In the genomic region with DNA sequence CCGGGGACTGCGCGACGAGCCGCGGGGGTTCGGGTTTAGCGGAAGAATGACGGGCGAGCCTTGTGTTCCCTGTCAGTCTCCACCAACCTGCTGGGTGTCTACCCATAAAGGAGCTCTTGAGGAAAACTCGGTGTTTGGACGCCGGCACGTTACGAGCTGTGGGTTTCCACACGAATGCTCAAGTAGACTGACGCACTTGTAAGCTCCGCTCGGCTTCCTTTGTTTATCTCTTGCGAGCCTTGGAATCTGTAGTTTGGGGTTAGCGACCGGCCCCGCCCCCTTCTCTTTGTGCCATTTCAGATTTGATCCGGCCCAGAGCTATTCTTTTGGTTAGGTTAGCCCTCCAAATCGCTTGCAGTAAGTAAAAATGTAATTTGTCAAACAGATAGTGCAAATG, we compare ENCODE assay signal across 8 mouse cellular contexts. TPM values are rescaled to one million over a fixed set of nuclear protein-coding genes. Genes with fewer than 3 reads are reported as not detected.
A peak's percentile ranks its signal among the peaks of the same experiment; 100 is the strongest.
DNase-seq lines count a peak whose midpoint lies in the region; ATAC-seq and TF ChIP-seq lines count a peak whose summit lies in the region.

No protein-coding gene starts in this region.

- peaks cover 6% of the 10 kb centered on the region for H3K79me2 ChIP-seq in MEL (ENCODE audit: control insufficient read depth, insufficient read depth, low read length, poor library complexity)

- peak overlapping the region; percentile 89 for H3K27ac ChIP-seq in heart, embryonic 12.5 days (ENCODE audit: poor library complexity, severe bottlenecking)
- H3K27ac ChIP-seq in MEL (ENCODE audit: control insufficient read depth, low read depth, low read length): peak overlapping the region; percentile 64
- peak overlapping the region; percentile 93 for H3K27ac ChIP-seq in kidney, embryonic 16.5 days (ENCODE audit: low read length)

- peak overlapping the region; percentile 82 for H3K4me2 ChIP-seq in heart, embryonic 12.5 days
- peak overlapping the region; percentile 77 for H3K4me2 ChIP-seq in kidney, embryonic 16.5 days (replicated peaks; ENCODE audit: low read depth, low read length)

- H3K4me1 ChIP-seq in heart, embryonic 12.5 days (replicated peaks): peaks cover 7% of the 10 kb centered on the region; the same call in 1 of the 2 replicates
- peaks cover 3 to 17% of the 10 kb centered on the region in 2 experiments for H3K4me1 ChIP-seq in MEL (ENCODE audit: control insufficient read depth in 1 of 2, insufficient read depth in 2 of 2, low read length in 2 of 2)
- peaks cover 11% of the 10 kb centered on the region for H3K4me1 ChIP-seq in kidney, embryonic 16.5 days (ENCODE audit: insufficient read depth, low read length)
- H3K4me1 ChIP-seq in megakaryocyte, embryonic 14.5 days: peaks cover 20% of the 10 kb centered on the region; the same call in 1 of the 2 replicates

- DNase-seq in heart, adult 9 months (ENCODE audit: low spot score in 2 of 2): no peak
- peak; percentile 82 for DNase-seq in MEL (ENCODE audit: low read depth, low spot score)
- DNase-seq in layer of hippocampus, adult 18-20 months (ENCODE audit: low spot score in 2 of 2): no peak
- no peak for DNase-seq in spleen, adult 18-20 months

- WGBS in heart, embryonic 12.5 days: 0% methylated on average over 25 of the region's 25 CpGs
- WGBS in kidney, embryonic 16.5 days: under 1% methylated on average over 25 of the region's 25 CpGs

- H3K36me3 ChIP-seq in heart, embryonic 12.5 days: no peaks in the 10 kb centered on the region
- peaks cover 0 to 17% of the 10 kb centered on the region in 2 experiments; a peak in 2 of 4 replicates for H3K36me3 ChIP-seq in MEL (ENCODE audit: control insufficient read depth in 1 of 2, insufficient read depth in 2 of 2, low read length in 2 of 2)
- H3K36me3 ChIP-seq in kidney, embryonic 16.5 days (ENCODE audit: insufficient read depth, low read length): no peaks in the 10 kb centered on the region
- no peaks in the 10 kb centered on the region for H3K36me3 ChIP-seq in megakaryocyte, embryonic 14.5 days (replicated peaks; ENCODE audit: low read length)

- no peak for TF ChIP-seq CTCF in MEL (IDR thresholded peaks at IDR 0.05 in 2 of 3, conservative IDR thresholded peaks at IDR 0.05 in 1 of 3; ENCODE audit: control insufficient read depth in 1 of 3, insufficient read depth in 1 of 3, low read depth in 2 of 3, low read length in 3 of 3, poor library complexity in 1 of 3, severe bottlenecking in 1 of 3)

- ATAC-seq in heart, embryonic 12.5 days (ENCODE audit: insufficient number of reproducible peaks, low FRiP score): peak; percentile 20
- ATAC-seq in erythroblast, adult 5-6 weeks (replicated peaks; ENCODE audit: low FRiP score, poor library complexity, severe bottlenecking): peak; percentile 51
- ATAC-seq in kidney, embryonic 16.5 days (ENCODE audit: low FRiP score, low TSS enrichment): no peak

- H3K4me3 ChIP-seq in heart, embryonic 12.5 days: peak overlapping the region; percentile 61
- H3K4me3 ChIP-seq in MEL (ENCODE audit: control insufficient read depth in 1 of 2, insufficient read depth in 1 of 2, low read depth in 2 of 2, low read length in 2 of 2): peak overlapping the region; percentile 88 to 98
- peak overlapping the region; percentile 83 for H3K4me3 ChIP-seq in kidney, embryonic 16.5 days (ENCODE audit: low read length)
- peak overlapping the region; percentile 97 for H3K4me3 ChIP-seq in megakaryocyte, embryonic 14.5 days (replicated peaks)

- H3K9ac ChIP-seq in heart, embryonic 12.5 days: peak overlapping the region; percentile 77
- H3K9ac ChIP-seq in MEL (ENCODE audit: control insufficient read depth, low read depth, low read length, poor library complexity, severe bottlenecking): peak overlapping the region; percentile 89
- peak overlapping the region; percentile 86 for H3K9ac ChIP-seq in kidney, embryonic 16.5 days (replicated peaks; ENCODE audit: low read length)

- H3K27me3 ChIP-seq in heart, embryonic 12.5 days (replicated peaks): no peaks in the 10 kb centered on the region
- H3K27me3 ChIP-seq in MEL (ENCODE audit: control insufficient read depth in 1 of 2, insufficient read depth in 2 of 2, low read length in 2 of 2): no peaks in the 10 kb centered on the region; a peak in 1 of 4 replicates
- H3K27me3 ChIP-seq in kidney, embryonic 16.5 days (ENCODE audit: insufficient read depth, low read length): no peaks in the 10 kb centered on the region
- H3K27me3 ChIP-seq in megakaryocyte, embryonic 14.5 days (replicated peaks): no peaks in the 10 kb centered on the region

- no peak for TF ChIP-seq RAD21 in MEL (IDR thresholded peaks at IDR 0.05; ENCODE audit: low read depth, low read length)

- no peaks in the 10 kb centered on the region for H3K9me3 ChIP-seq in heart, embryonic 12.5 days (replicated peaks)
- H3K9me3 ChIP-seq in MEL (replicated peaks; ENCODE audit: insufficient read depth, low read length): no peaks in the 10 kb centered on the region
- no peaks in the 10 kb centered on the region for H3K9me3 ChIP-seq in kidney, embryonic 16.5 days (ENCODE audit: low read length)
- no peaks in the 10 kb centered on the region for H3K9me3 ChIP-seq in megakaryocyte, embryonic 14.5 days

- TF ChIP-seq EP300 in MEL (IDR thresholded peaks at IDR 0.05; ENCODE audit: low read depth in 1 of 2, low read length in 2 of 2): no peak

- TF ChIP-seq POLR2A in MEL (IDR thresholded peaks at IDR 0.05; ENCODE audit: control insufficient read depth in 1 of 2, insufficient read depth in 1 of 2, low read depth in 1 of 2, low read length in 2 of 2, poor library complexity in 1 of 2): 0 out of 4 replicates have a peak, but pooled peaks of 1 of the 2 experiments have one; percentile 18

TF ChIP-seq in MEL, 35 proteins besides CTCF, POLR2A, EP300 and RAD21 (continues in another document):
- TF ChIP-seq ETS1 (IDR thresholded peaks at IDR 0.05; ENCODE audit: low read depth, low read length) (0 out of 2 replicates have a peak, but pooled peaks have one; percentile 18), TBP (IDR thresholded peaks at IDR 0.05; ENCODE audit: low read depth, low read length) (no peak), JUND (IDR thresholded peaks at IDR 0.05; ENCODE audit: low read depth, low read length) (no peak), HCFC1 (IDR thresholded peaks at IDR 0.05; ENCODE audit: low read depth, low read length) (no peak), SMC3 (IDR thresholded peaks at IDR 0.05; ENCODE audit: low read depth, low read length) (no peak), MXI1 (IDR thresholded peaks at IDR 0.05; ENCODE audit: low read depth, low read length) (peak; percentile 32; the same call in 1 of the 2 replicates), ELF1 (IDR thresholded peaks at IDR 0.05; ENCODE audit: low read depth, low read length) (no peak), NELFE (IDR thresholded peaks at IDR 0.05; ENCODE audit: low read depth, low read length) (no peak), POLR2AphosphoS5 (IDR thresholded peaks at IDR 0.05; ENCODE audit: borderline replicate concordance, low read depth, low read length) (no peak), CHD1 (IDR thresholded peaks at IDR 0.05; ENCODE audit: low read depth, low read length) (0 out of 2 replicates have a peak, but pooled peaks have one; percentile 67), MAFK (IDR thresholded peaks at IDR 0.05; ENCODE audit: borderline replicate concordance, low read depth, low read length) (no peak), UBTF (IDR thresholded peaks at IDR 0.05; ENCODE audit: borderline replicate concordance, insufficient read depth, low read depth, low read length) (no peak), RCOR1 (IDR thresholded peaks at IDR 0.05; ENCODE audit: low read depth, low read length) (peak; percentile 49), ZKSCAN1 (IDR thresholded peaks at IDR 0.05; ENCODE audit: low read depth, low read length) (no peak), ZNF384 (IDR thresholded peaks at IDR 0.05; ENCODE audit: low read depth, low read length) (no peak), TCF12 (IDR thresholded peaks at IDR 0.05; ENCODE audit: low read depth, low read length) (no peak), ZC3H11A (IDR thresholded peaks at IDR 0.05; ENCODE audit: low read depth, low read length) (no peak), SIN3A (IDR thresholded peaks at IDR 0.05; ENCODE audit: low read length) (peak; percentile 70), BHLHE40 (IDR thresholded peaks at IDR 0.05; ENCODE audit: borderline replicate concordance, low read depth, low read length) (no peak), MYC (IDR thresholded peaks at IDR 0.05; ENCODE audit: low read depth, low read length) (no peak), E2F4 (IDR thresholded peaks at IDR 0.05; ENCODE audit: borderline replicate concordance, low read depth, low read length) (no peak), POLR2AphosphoS2 (IDR thresholded peaks at IDR 0.05; ENCODE audit: low read length) (no peak), TAL1 (IDR thresholded peaks at IDR 0.05; ENCODE audit: low read length) (no peak), CHD2 (IDR thresholded peaks at IDR 0.05; ENCODE audit: low read length) (no peak), MAX (IDR thresholded peaks at IDR 0.05; ENCODE audit: low read length) (no peak)

RNA-seq across cellular contexts. Expression of a gene that starts 0.6 kb away (rescaled TPM):
- 11.2 and 12.2 TPM in 2 replicates for polyA plus RNA-seq in heart, embryonic 12.5 days (2016; fragmentation: Nextera tagmentation; extraction: Ambion mirVana)
- total RNA-seq in MEL (2012; rRNA removed): 7.7 and 9.6 TPM in 2 replicates
- 1 to 10 TPM in 1 of 2 experiments, not detected in 1; 7.9 TPM for polyA plus RNA-seq in MEL (2012; ENCODE audit: insufficient read depth in 1 of 2, insufficient read length in 2 of 2, low read depth in 1 of 2, low replicate concordance in 2 of 2, missing spikeins in 1 of 2)
- 4.6 and 12.5 TPM in 2 replicates for total RNA-seq in erythroblast, adult 5-6 weeks (2015; ENCODE audit: low replicate concordance)
- total RNA-seq in erythroblast, adult 5-6 weeks (2017; ENCODE audit: low replicate concordance): 9.7 and 13.4 TPM in 2 replicates
- polyA plus RNA-seq in kidney, embryonic 16.5 days (2015; fragmentation: Nextera tagmentation; extraction: Ambion mirVana): 11.6 and 12.1 TPM in 2 replicates
- 1.1 and 1.3 TPM in 2 replicates for polyA plus RNA-seq in megakaryocyte, embryonic 14.5 days (2012; ENCODE audit: insufficient read depth, low replicate concordance)
- 10 to 100 TPM; 41.1 to 43.0 TPM for total RNA-seq in layer of hippocampus, adult 18-20 months (2021)

RNA-seq across cellular contexts. Expression of a gene that starts 10.8 kb away (rescaled TPM):
- polyA plus RNA-seq in heart, embryonic 12.5 days (2016; fragmentation: Nextera tagmentation; extraction: Ambion mirVana): 97.4 and 101 TPM in 2 replicates
- total RNA-seq in MEL (2012; rRNA removed): 109 and 132 TPM in 2 replicates
- polyA plus RNA-seq in MEL (2012; ENCODE audit: insufficient read depth in 1 of 2, insufficient read length in 2 of 2, low read depth in 1 of 2, low replicate concordance in 2 of 2, missing spikeins in 1 of 2): 10 to 100 TPM in 1 of 2 experiments, not detected in 1; 36.1 TPM
- total RNA-seq in erythroblast, adult 5-6 weeks (2015; ENCODE audit: low replicate concordance): 21.9 and 39.1 TPM in 2 replicates
- 28.7 and 34.6 TPM in 2 replicates for total RNA-seq in erythroblast, adult 5-6 weeks (2017; ENCODE audit: low replicate concordance)
- 97.0 and 98.5 TPM in 2 replicates for polyA plus RNA-seq in kidney, embryonic 16.5 days (2015; fragmentation: Nextera tagmentation; extraction: Ambion mirVana)
- not detected in 2 replicates for polyA plus RNA-seq in megakaryocyte, embryonic 14.5 days (2012; ENCODE audit: insufficient read depth, low replicate concordance)
- total RNA-seq in layer of hippocampus, adult 18-20 months (2021): 10 to 100 TPM; 14.2 to 20.1 TPM

Comparison
In these comparisons a context has a peak if more than half of its experiments do, and no peak if none do; other contexts are left out.
1. RNA of a gene that starts 10.8 kb away (polyA plus RNA-seq): 36.1 TPM in MEL, 97.4 to 101 TPM in heart, embryonic 12.5 days and 97.0 to 98.5 TPM in kidney, embryonic 16.5 days; not detected in megakaryocyte, embryonic 14.5 days; every median in the first group is over 10 times any median in the second.
2. Peak in every context shown above with its lines, with median percentiles within 50 percentile points of each other: H3K27ac ChIP-seq, H3K4me3 ChIP-seq and H3K9ac ChIP-seq.